Mouse (Mus musculus) liver, postnatal 0 days (tissue): ENCODE results near the gene Bbs7.

Experiments
- CTCF ChIP-seq: sonication (generic); IDR thresholded peaks from 2 replicates; pipeline ENCODE4 v1.5.1; 2016; ENCODE audit warnings: antibody characterized with exemption, low read depth
- EP300 ChIP-seq: IDR thresholded peaks from 2 replicates; pipeline ENCODE4 v1.6.1; 2016; ENCODE audit warnings: antibody characterized with exemption, low read depth, mild to moderate bottlenecking

DNA sequence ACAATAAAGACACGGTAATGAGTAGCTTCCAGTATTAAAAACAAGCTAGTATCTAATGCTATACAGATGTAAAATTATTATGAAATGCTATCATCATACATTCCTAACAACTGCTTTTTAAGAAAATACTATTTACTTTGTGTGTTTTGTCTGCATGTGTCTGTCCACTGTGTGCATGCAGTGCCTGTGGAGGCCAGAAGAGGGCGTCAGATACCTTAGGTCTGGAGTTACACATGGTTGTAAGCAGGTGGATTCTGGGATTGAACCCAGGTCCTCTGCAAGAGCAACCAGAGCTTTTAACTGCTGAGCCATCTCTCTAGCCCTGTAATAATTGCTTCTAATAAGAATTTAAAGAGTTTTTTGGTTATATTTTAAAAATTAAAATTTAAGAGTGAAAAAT lies 27.5 kb upstream of the Bbs7 start:
- TF ChIP-seq EP300 (no peak), CTCF (peak; percentile 53)
